Mouse (Mus musculus) MEL (cell line): ENCODE results near the gene Ccdc182.

Source experiments
- CTCF ChIP-seq, 3 experiments: IDR thresholded peaks in 2 of 3; conservative IDR thresholded peaks in 1 of 3; 2 replicates each; pipeline ENCODE4 v1.5.1; 2011 to 2012; ENCODE audit warnings: low read length in 3 of 3, low read depth in 2 of 3, mild to moderate bottlenecking in 2 of 3, improper control_type of control experiment in 1 of 3, inconsistent platforms in 1 of 3, mixed read lengths in 1 of 3, moderate library complexity in 1 of 3; ENCODE audit not compliant: control insufficient read depth in 1 of 3, insufficient read depth in 1 of 3, poor library complexity in 1 of 3, severe bottlenecking in 1 of 3
- POLR2A ChIP-seq, 2 experiments: IDR thresholded peaks; 2 replicates each; pipeline ENCODE4 v1.6.1; 2011 to 2012; ENCODE audit warnings: low read length in 2 of 2, mild to moderate bottlenecking in 2 of 2, control low read depth in 1 of 2, improper control_type of control experiment in 1 of 2, low read depth in 1 of 2, moderate library complexity in 1 of 2; ENCODE audit not compliant: control insufficient read depth in 1 of 2, insufficient read depth in 1 of 2, poor library complexity in 1 of 2

- TF ChIP-seq CTCF (IDR thresholded peaks at IDR 0.05 in 2 of 3, conservative IDR thresholded peaks at IDR 0.05 in 1 of 3; ENCODE audit: control insufficient read depth in 1 of 3, insufficient read depth in 1 of 3, low read depth in 2 of 3, low read length in 3 of 3, poor library complexity in 1 of 3, severe bottlenecking in 1 of 3): no peak
- TF ChIP-seq POLR2A (IDR thresholded peaks at IDR 0.05; ENCODE audit: control insufficient read depth in 1 of 2, insufficient read depth in 1 of 2, low read depth in 1 of 2, low read length in 2 of 2, poor library complexity in 1 of 2): no peak
These were observed 5.5 kb upstream of the Ccdc182 start for GRCm38 (mm10) chr11:88288400-88288799.
